Mouse (Mus musculus) stomach, postnatal 0 days (tissue): ENCODE data around the gene 4930432K21Rik.

ENCODE experiments used
- CTCF ChIP-seq: IDR thresholded peaks from 2 replicates; pipeline ENCODE4 v1.5.1; 2016; ENCODE audit warnings: antibody characterized with exemption, low read depth, mild to moderate bottlenecking, moderate library complexity
- EP300 ChIP-seq: optimal IDR thresholded peaks from 2 replicates; pipeline ENCODE3; 2016; ENCODE audit warnings: antibody characterized with exemption

DNA sequence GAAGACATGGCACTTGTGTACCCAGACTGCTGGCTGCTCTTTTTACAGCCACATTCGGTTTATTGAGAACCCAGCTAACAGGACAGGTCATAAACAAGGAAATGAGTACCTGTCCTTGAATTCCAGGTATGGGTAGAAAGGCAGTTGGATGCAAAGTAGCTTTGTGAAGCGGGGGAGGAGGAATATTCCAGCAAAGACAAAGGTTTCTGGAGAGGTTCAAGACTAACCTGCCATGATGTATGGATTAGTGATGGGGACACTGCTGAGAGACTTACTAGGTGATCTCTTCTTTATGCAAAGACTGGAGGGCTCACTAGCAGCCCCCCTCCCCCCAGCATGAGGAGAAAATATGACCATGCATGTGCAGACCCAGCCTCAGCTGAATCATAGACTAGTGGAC is 42.1 kb upstream of the 4930432K21Rik start:
- TF ChIP-seq CTCF (no peak), EP300 (no peak)
